Mouse (Mus musculus): ENCODE measurements around the gene Atmin. TPM values are rescaled to one million over a fixed set of nuclear protein-coding genes. Genes with fewer than 3 reads are reported as not detected.

Gene Atmin
- polyA plus RNA-seq, 1 experiment from 2014 or later = 26.3 TPM

GRCm38 (mm10) chr8:116922060-116922757, 21.0 kb upstream of the Atmin start:
- no peak for DNase-seq
- ATAC-seq (ENCODE audit: low FRiP score, low TSS enrichment) = no peak
- Histone ChIP-seq H3K27me3 (ENCODE audit: control insufficient read depth, insufficient read depth, low read length) (no peaks in the 10 kb centered on the region), H3K4me2 (ENCODE audit: low read length) (peak overlapping the region; percentile 69), H3K9me3 (ENCODE audit: control insufficient read depth, low read length) (no peaks in the 10 kb centered on the region), H3K9ac (replicated peaks; ENCODE audit: low read length) (peak overlapping the region; percentile 55), H3K4me1 (ENCODE audit: control insufficient read depth, insufficient read depth, low read length) (0 out of 2 replicates have a peak, but pooled peaks cover 5% of the 10 kb centered on the region), H3K36me3 (ENCODE audit: control insufficient read depth, insufficient read depth, low read length) (no peaks in the 10 kb centered on the region), H3K27ac (replicated peaks; ENCODE audit: low read depth, low read length) (peak overlapping the region; percentile 80; the same call in 1 of the 2 replicates), H3K4me3 (replicated peaks; ENCODE audit: low read depth, low read length) (peak overlapping the region; percentile 57)
- WGBS = 34% methylated on average over 17 of the region's 17 CpGs

GRCm38 (mm10) chr8:116923526-116923925, 19.7 kb upstream of the Atmin start:
- H3K36me3 ChIP-seq (ENCODE audit: control insufficient read depth, insufficient read depth, low read length) = no peaks in the 10 kb centered on the region
- no peak overlapping the region for H3K4me2 ChIP-seq (ENCODE audit: low read length)
- DNase-seq = no peak
- no peaks in the 10 kb centered on the region for H3K9me3 ChIP-seq (ENCODE audit: control insufficient read depth, low read length)
- ATAC-seq (ENCODE audit: low FRiP score, low TSS enrichment) = no peak
- no peaks in the 10 kb centered on the region for H3K27me3 ChIP-seq (ENCODE audit: control insufficient read depth, insufficient read depth, low read length)
- H3K9ac ChIP-seq (replicated peaks; ENCODE audit: low read length) = no peak overlapping the region
- no peak overlapping the region for H3K27ac ChIP-seq (replicated peaks; ENCODE audit: low read depth, low read length)
- no peak overlapping the region for H3K4me3 ChIP-seq (replicated peaks; ENCODE audit: low read depth, low read length)
- 0 out of 2 replicates have a peak, but pooled peaks cover 5% of the 10 kb centered on the region for H3K4me1 ChIP-seq (ENCODE audit: control insufficient read depth, insufficient read depth, low read length)
- WGBS = 93% methylated on average over 8 of the region's 8 CpGs

- no peaks in the 10 kb centered on the region for H3K4me1 ChIP-seq (ENCODE audit: control insufficient read depth, insufficient read depth, low read length)
- peaks cover 7% of the 10 kb centered on the region; the same call in 1 of the 2 replicates for H3K36me3 ChIP-seq (ENCODE audit: control insufficient read depth, insufficient read depth, low read length)
- H3K4me3 ChIP-seq (replicated peaks; ENCODE audit: low read depth, low read length) = no peak overlapping the region
- no peak overlapping the region for H3K9ac ChIP-seq (replicated peaks; ENCODE audit: low read length)
- ATAC-seq (ENCODE audit: low FRiP score, low TSS enrichment) (no peak), DNase-seq (peak; percentile 26)
- no peak overlapping the region for H3K4me2 ChIP-seq (ENCODE audit: low read length)
- H3K27ac ChIP-seq (replicated peaks; ENCODE audit: low read depth, low read length) = no peak overlapping the region
- no peaks in the 10 kb centered on the region for H3K9me3 ChIP-seq (ENCODE audit: control insufficient read depth, low read length)
- H3K27me3 ChIP-seq (ENCODE audit: control insufficient read depth, insufficient read depth, low read length) = no peaks in the 10 kb centered on the region
- WGBS = 80% methylated on average over 9 of the region's 9 CpGs
Observed at GRCm38 (mm10) chr8:116927880-116928279, 15.3 kb upstream of the Atmin start.

- no peak overlapping the region for H3K27ac ChIP-seq (replicated peaks; ENCODE audit: low read depth, low read length)
- H3K4me3 ChIP-seq (replicated peaks; ENCODE audit: low read depth, low read length) = no peak overlapping the region
- ATAC-seq (ENCODE audit: low FRiP score, low TSS enrichment) = no peak
- DNase-seq = no peak
- H3K9ac ChIP-seq (replicated peaks; ENCODE audit: low read length) = no peak overlapping the region
- 87% methylated on average over 5 of the region's 5 CpGs for WGBS
- H3K9me3 ChIP-seq (ENCODE audit: control insufficient read depth, low read length) = no peaks in the 10 kb centered on the region
- no peak overlapping the region for H3K4me2 ChIP-seq (ENCODE audit: low read length)
- H3K4me1 ChIP-seq (ENCODE audit: control insufficient read depth, insufficient read depth, low read length) = no peaks in the 10 kb centered on the region
- H3K36me3 ChIP-seq (ENCODE audit: control insufficient read depth, insufficient read depth, low read length) = peaks cover 10% of the 10 kb centered on the region; the same call in 1 of the 2 replicates
- H3K27me3 ChIP-seq (ENCODE audit: control insufficient read depth, insufficient read depth, low read length) = no peaks in the 10 kb centered on the region
Observed at GRCm38 (mm10) chr8:116928588-116928987, 14.6 kb upstream of the Atmin start.

GRCm38 (mm10) chr8:116934976-116935375, 8.2 kb upstream of the Atmin start:
- no peak overlapping the region for H3K4me2 ChIP-seq (ENCODE audit: low read length)
- no peak overlapping the region for H3K9ac ChIP-seq (replicated peaks; ENCODE audit: low read length)
- no peaks in the 10 kb centered on the region for H3K27me3 ChIP-seq (ENCODE audit: control insufficient read depth, insufficient read depth, low read length)
- ATAC-seq (ENCODE audit: low FRiP score, low TSS enrichment) = no peak
- no peak overlapping the region for H3K27ac ChIP-seq (replicated peaks; ENCODE audit: low read depth, low read length)
- no peak overlapping the region for H3K4me3 ChIP-seq (replicated peaks; ENCODE audit: low read depth, low read length)
- H3K4me1 ChIP-seq (ENCODE audit: control insufficient read depth, insufficient read depth, low read length) = no peaks in the 10 kb centered on the region
- no peaks in the 10 kb centered on the region for H3K9me3 ChIP-seq (ENCODE audit: control insufficient read depth, low read length)
- no peak for DNase-seq
- 96% methylated on average over 4 of the region's 4 CpGs for WGBS
- H3K36me3 ChIP-seq (ENCODE audit: control insufficient read depth, insufficient read depth, low read length) = peaks cover 14% of the 10 kb centered on the region; the same call in 1 of the 2 replicates

- Histone ChIP-seq H3K4me3 (replicated peaks; ENCODE audit: low read depth, low read length) (no peak overlapping the region), H3K27ac (replicated peaks; ENCODE audit: low read depth, low read length) (no peak overlapping the region), H3K9me3 (ENCODE audit: control insufficient read depth, low read length) (no peaks in the 10 kb centered on the region), H3K4me2 (ENCODE audit: low read length) (no peak overlapping the region), H3K36me3 (ENCODE audit: control insufficient read depth, insufficient read depth, low read length) (peaks cover 14% of the 10 kb centered on the region; the same call in 1 of the 2 replicates), H3K27me3 (ENCODE audit: control insufficient read depth, insufficient read depth, low read length) (no peaks in the 10 kb centered on the region), H3K9ac (replicated peaks; ENCODE audit: low read length) (no peak overlapping the region), H3K4me1 (ENCODE audit: control insufficient read depth, insufficient read depth, low read length) (no peaks in the 10 kb centered on the region)
- ATAC-seq (ENCODE audit: low FRiP score, low TSS enrichment) = no peak
- no peak for DNase-seq
- 24% methylated on average over 6 of the region's 6 CpGs for WGBS
Observed at GRCm38 (mm10) chr8:116935506-116935905, 7.7 kb upstream of the Atmin start.

GRCm38 (mm10) chr8:116942284-116943058, 722 bp upstream of the Atmin start:
- ATAC-seq (ENCODE audit: low FRiP score, low TSS enrichment) = no peak
- peak; percentile 5 for DNase-seq
- peak overlapping the region; percentile 32; the same call in 1 of the 2 replicates for H3K4me2 ChIP-seq (ENCODE audit: low read length)
- no peak overlapping the region for H3K27ac ChIP-seq (replicated peaks; ENCODE audit: low read depth, low read length)
- no peak overlapping the region for H3K9ac ChIP-seq (replicated peaks; ENCODE audit: low read length)
- H3K4me1 ChIP-seq (ENCODE audit: control insufficient read depth, insufficient read depth, low read length) = peaks cover 15% of the 10 kb centered on the region
- H3K36me3 ChIP-seq (ENCODE audit: control insufficient read depth, insufficient read depth, low read length) = 0 out of 2 replicates have a peak, but pooled peaks cover 6% of the 10 kb centered on the region
- no peaks in the 10 kb centered on the region for H3K9me3 ChIP-seq (ENCODE audit: control insufficient read depth, low read length)
- 79% methylated on average over 12 of the region's 12 CpGs for WGBS
- H3K27me3 ChIP-seq (ENCODE audit: control insufficient read depth, insufficient read depth, low read length) = no peaks in the 10 kb centered on the region
- no peak overlapping the region for H3K4me3 ChIP-seq (replicated peaks; ENCODE audit: low read depth, low read length)

- under 1% methylated on average over 62 of the region's 62 CpGs for WGBS
- peaks cover 15% of the 10 kb centered on the region for H3K4me1 ChIP-seq (ENCODE audit: control insufficient read depth, insufficient read depth, low read length)
- H3K9me3 ChIP-seq (ENCODE audit: control insufficient read depth, low read length) = no peaks in the 10 kb centered on the region
- H3K36me3 ChIP-seq (ENCODE audit: control insufficient read depth, insufficient read depth, low read length) = 0 out of 2 replicates have a peak, but pooled peaks cover 6% of the 10 kb centered on the region
- H3K27ac ChIP-seq (replicated peaks; ENCODE audit: low read depth, low read length) = peak overlapping the region; percentile 68
- peak overlapping the region; percentile 99 for H3K4me3 ChIP-seq (replicated peaks; ENCODE audit: low read depth, low read length)
- no peaks in the 10 kb centered on the region for H3K27me3 ChIP-seq (ENCODE audit: control insufficient read depth, insufficient read depth, low read length)
- H3K9ac ChIP-seq (replicated peaks; ENCODE audit: low read length) = peak overlapping the region; percentile 92
- DNase-seq = peak; percentile 48
- H3K4me2 ChIP-seq (ENCODE audit: low read length) = peak overlapping the region; percentile 96
- ATAC-seq (ENCODE audit: low FRiP score, low TSS enrichment) = peak; percentile 83
Observed at GRCm38 (mm10) chr8:116943555-116944384, 577 bp downstream of the Atmin start.
